Mouse (Mus musculus): Measurements from ENCODE around the gene Gm17655.
"Not testable (repeated sequence)": the region's sequence is repeated elsewhere in the genome, so short reads cannot be mapped to it uniquely, and the experiment has no call there.

- TF ChIP-seq CTCF, POLR2A (IDR thresholded peaks at IDR 0.05; ENCODE audit: extremely low read depth, insufficient read depth, low read length): not testable (repeated sequence)
Measured at GRCm38 (mm10) chr5:110072413-110072812, at the start of gene Gm17655.
